Mouse (Mus musculus) stomach, postnatal 0 days (tissue): ENCODE data around the gene Nr1d1.

Experiments used
- CTCF ChIP-seq: IDR thresholded peaks from 2 replicates; pipeline ENCODE4 v1.5.1; 2016; ENCODE audit warnings: antibody characterized with exemption, low read depth, mild to moderate bottlenecking, moderate library complexity
- EP300 ChIP-seq: optimal IDR thresholded peaks from 2 replicates; pipeline ENCODE3; 2016; ENCODE audit warnings: antibody characterized with exemption

DNA sequence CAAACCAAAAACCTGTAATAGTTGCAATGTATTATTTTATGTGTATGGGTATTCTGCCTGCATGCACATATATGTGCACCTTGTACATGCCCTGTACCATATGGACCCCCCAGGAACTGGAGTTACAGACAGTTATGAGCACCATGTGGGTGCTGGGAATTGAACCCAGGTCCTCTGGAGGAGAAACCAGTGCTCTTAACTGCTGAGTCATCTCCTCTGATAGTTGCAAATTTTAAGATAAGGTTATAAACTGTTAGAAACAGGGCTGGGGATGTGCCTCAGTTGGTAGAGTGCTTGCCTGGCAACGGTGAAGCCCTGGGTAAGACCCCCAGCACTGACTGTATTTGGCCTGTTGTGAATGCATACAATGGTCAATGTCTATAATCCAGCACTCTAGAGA, 16.3 kb upstream of the Nr1d1 start:
- TF ChIP-seq CTCF (no peak), EP300 (no peak)
